Mouse (Mus musculus) heart, postnatal 4 days (tissue): ENCODE results near the gene Evx1. TPM values are rescaled to one million over a fixed set of nuclear protein-coding genes. Genes with fewer than 3 reads are reported as not detected.

Experiments used
- DNase-seq: peaks from one replicate; pipeline ENCODE4 v3.0.0; 2021
- total RNA-seq, 2 experiments: library from RNA; stranded (reverse); gene quantifications; 2 replicates each; pipeline ENCODE4 v1.2.3; 2021

Evx1 gene
- not detected for total RNA-seq

- DNase-seq: no peak
Observed at GRCm38 (mm10) chr6:52313391-52314303, at the start of gene Evx1. Gene Evx1, plus strand, starts transcription at chr6:52313498.

GRCm38 (mm10) chr6:52264106-52264790 is 49.0 kb upstream of the Evx1 start:
- no peak for DNase-seq

- DNase-seq: no peak
Observed at GRCm38 (mm10) chr6:52265306-52265912, 47.9 kb upstream of the Evx1 start.

GRCm38 (mm10) chr6:52265913-52266665 is 47.2 kb upstream of the Evx1 start:
- DNase-seq: no peak

GRCm38 (mm10) chr6:52266666-52266985 is 46.7 kb upstream of the Evx1 start:
- DNase-seq: no peak

GRCm38 (mm10) chr6:52267221-52267620 is 46.1 kb upstream of the Evx1 start:
- DNase-seq: no peak

- DNase-seq: no peak
Observed at GRCm38 (mm10) chr6:52267691-52268090, 45.6 kb upstream of the Evx1 start.

- DNase-seq: no peak
Observed at GRCm38 (mm10) chr6:52268341-52268740, 45.0 kb upstream of the Evx1 start.

GRCm38 (mm10) chr6:52268756-52269155 is 44.5 kb upstream of the Evx1 start:
- no peak for DNase-seq

- DNase-seq: peak; percentile 78
Observed at GRCm38 (mm10) chr6:52270494-52271480, 42.5 kb upstream of the Evx1 start.

- DNase-seq: no peak
Observed at GRCm38 (mm10) chr6:52272766-52273655, 40.3 kb upstream of the Evx1 start.

- no peak for DNase-seq
Observed at GRCm38 (mm10) chr6:52273656-52274280, 39.5 kb upstream of the Evx1 start.

GRCm38 (mm10) chr6:52274576-52274975 is 38.7 kb upstream of the Evx1 start:
- no peak for DNase-seq

GRCm38 (mm10) chr6:52275563-52276280 is 37.6 kb upstream of the Evx1 start:
- DNase-seq: no peak

- no peak for DNase-seq
Observed at GRCm38 (mm10) chr6:52276382-52276781, 36.9 kb upstream of the Evx1 start.

- DNase-seq: no peak
Observed at GRCm38 (mm10) chr6:52276920-52277319, 36.4 kb upstream of the Evx1 start.

GRCm38 (mm10) chr6:52281084-52281483 is 32.2 kb upstream of the Evx1 start:
- DNase-seq: no peak

GRCm38 (mm10) chr6:52283896-52284295 is 29.4 kb upstream of the Evx1 start:
- DNase-seq: no peak

GRCm38 (mm10) chr6:52290186-52290585 is 23.1 kb upstream of the Evx1 start:
- no peak for DNase-seq
